Mouse (Mus musculus) liver, adult 2 months (tissue): ENCODE measurements around the gene Fblim1. TPM values are rescaled to one million over a fixed set of nuclear protein-coding genes. Genes with fewer than 3 reads are reported as not detected.

Experiments
- DNase-seq: peaks from one replicate; pipeline ENCODE4 v3.0.0-alpha.2; 2011; ENCODE audit warnings: low read depth, low spot score; ENCODE audit errors: extremely low read depth
- H3K27ac ChIP-seq: fragments of 200-500 bp; replicated peaks from 2 replicates; pipeline ENCODE4 v1.5.1; 2012; ENCODE audit warnings: low read depth, mild to moderate bottlenecking, control low read depth, inconsistent platforms, low read length; ENCODE audit not compliant: insufficient read depth
- H3K27me3 ChIP-seq: fragments of 200-500 bp; 2 replicates; pipeline ENCODE4 v1.6.1; 2012; ENCODE audit warnings: mild to moderate bottlenecking, moderate library complexity, low read length, inconsistent platforms; ENCODE audit not compliant: control insufficient read depth, insufficient read depth
- H3K36me3 ChIP-seq: fragments of 200-500 bp; 2 replicates; pipeline ENCODE4 v1.6.1; 2012; ENCODE audit warnings: low read length, inconsistent platforms; ENCODE audit not compliant: control insufficient read depth, insufficient read depth
- H3K4me1 ChIP-seq: fragments of 200-500 bp; 2 replicates; pipeline ENCODE4 v1.6.1; 2011; ENCODE audit warnings: low read length; ENCODE audit not compliant: control insufficient read depth, insufficient read depth
- H3K4me3 ChIP-seq: fragments of 200-500 bp; 2 replicates; pipeline ENCODE4 v1.5.1; 2011; ENCODE audit warnings: low read depth, mild to moderate bottlenecking, control low read depth, low read length, moderate library complexity; ENCODE audit not compliant: insufficient read depth
- H3K79me2 ChIP-seq: fragments of 200-500 bp; 2 replicates; pipeline ENCODE4 v1.6.1; 2012; ENCODE audit warnings: inconsistent platforms, mild to moderate bottlenecking, low read length, moderate library complexity; ENCODE audit not compliant: control insufficient read depth, insufficient read depth
- H3K9ac ChIP-seq: fragments of 200-500 bp; 2 replicates; pipeline ENCODE4 v1.6.1; 2012; ENCODE audit warnings: low read depth, mild to moderate bottlenecking, control low read depth, inconsistent platforms, low read length
- CTCF ChIP-seq: fragments of 200-500 bp; IDR thresholded peaks from 2 replicates; pipeline ENCODE4 v1.5.1; 2011; ENCODE audit warnings: low read depth, low read length, control low read depth
- POLR2A ChIP-seq: fragments of 200-500 bp; IDR thresholded peaks from 2 replicates; pipeline ENCODE4 v1.6.1; 2011; ENCODE audit warnings: low read length, control low read depth; ENCODE audit not compliant: insufficient read depth; ENCODE audit errors: extremely low read depth
- WGBS: fragments of 180-500 bp; shearing (Covaris S2); methylation state at CpG from one replicate; pipeline ENCODE4 v1.1.7; 2018; 5-methylcytosine and 5-hydroxymethylcytosine counted together
- polyA plus RNA-seq: library from polyadenylated mRNA; depleted of rRNA; stranded (reverse); fragments of >200 nt; gene quantifications from 2 replicates; pipeline ENCODE4 v1.2.3, GENCODE M21; 2012
- total RNA-seq: library from RNA; depleted of rRNA; stranded (reverse); fragments of >200 nt; gene quantifications from 2 replicates; pipeline ENCODE4 v1.2.3, GENCODE M21; 2014

The Fblim1 gene
- total and polyA plus RNA-seq, 2 experiments, result 0.37 to 0.86 TPM

- Histone ChIP-seq H3K4me3 (no peak overlapping the region), H3K4me1 (no peaks in the 10 kb centered on the region), H3K9ac (no peak overlapping the region), H3K27ac (no peak overlapping the region), H3K27me3 (no peaks in the 10 kb centered on the region), H3K79me2 (peaks cover 8% of the 10 kb centered on the region; the same call in 1 of the 2 replicates), H3K36me3 (no peaks in the 10 kb centered on the region)
- WGBS, result 92% methylated on average over 7 of the region's 7 CpGs
- DNase-seq, result no peak
- TF ChIP-seq POLR2A (no peak), CTCF (no peak)
Measured at GRCm38 (mm10) chr4:141541851-141542250, 64.0 kb downstream of the Fblim1 start.

GRCm38 (mm10) chr4:141540844-141541243, 65.1 kb downstream of the Fblim1 start:
- no peak for DNase-seq
- peaks cover 10% of the 10 kb centered on the region; the same call in 1 of the 2 replicates for H3K79me2 ChIP-seq
- WGBS, result 51% methylated on average over 3 of the region's 3 CpGs
- no peaks in the 10 kb centered on the region for H3K4me1 ChIP-seq
- no peaks in the 10 kb centered on the region for H3K36me3 ChIP-seq
- no peak overlapping the region for H3K4me3 ChIP-seq
- H3K9ac ChIP-seq, result no peak overlapping the region
- H3K27ac ChIP-seq, result no peak overlapping the region
- no peak for TF ChIP-seq POLR2A
- TF ChIP-seq CTCF, result no peak
- no peaks in the 10 kb centered on the region for H3K27me3 ChIP-seq

- no peaks in the 10 kb centered on the region for H3K36me3 ChIP-seq
- peak overlapping the region; percentile 43; the same call in 1 of the 2 replicates for H3K9ac ChIP-seq
- H3K4me3 ChIP-seq, result peak overlapping the region; percentile 40; the same call in 1 of the 2 replicates
- H3K4me1 ChIP-seq, result peaks cover 5% of the 10 kb centered on the region; the same call in 1 of the 2 replicates
- H3K27ac ChIP-seq, result peak overlapping the region; percentile 68
- peaks cover 13% of the 10 kb centered on the region; the same call in 1 of the 2 replicates for H3K79me2 ChIP-seq
- H3K27me3 ChIP-seq, result no peaks in the 10 kb centered on the region
- TF ChIP-seq POLR2A (no peak), CTCF (no peak)
- no peak for DNase-seq
- WGBS, result 23% methylated on average over 12 of the region's 12 CpGs
Measured at GRCm38 (mm10) chr4:141539213-141539767, 66.6 kb downstream of the Fblim1 start.

GRCm38 (mm10) chr4:141538408-141539212, 67.3 kb downstream of the Fblim1 start, which contains the start of gene Spen:
Gene Spen (minus strand): TSS chr4:141538597.
- under 1% methylated on average over 84 of the region's 88 CpGs for WGBS

GRCm38 (mm10) chr4:141537706-141538407, 68.0 kb downstream of the Fblim1 start:
- peaks cover 27% of the 10 kb centered on the region; the same call in 1 of the 2 replicates for H3K79me2 ChIP-seq
- WGBS, result under 1% methylated on average over 101 of the region's 101 CpGs
- H3K4me1 ChIP-seq, result peaks cover 5% of the 10 kb centered on the region; the same call in 1 of the 2 replicates
- TF ChIP-seq POLR2A (no peak), CTCF (no peak)
- DNase-seq, result no peak
- peak overlapping the region; percentile 78 for H3K4me3 ChIP-seq
- peak overlapping the region; percentile 93 for H3K9ac ChIP-seq
- no peaks in the 10 kb centered on the region for H3K27me3 ChIP-seq
- H3K36me3 ChIP-seq, result no peaks in the 10 kb centered on the region
- peak overlapping the region; percentile 80 for H3K27ac ChIP-seq

More at GRCm38 (mm10) chr4:141538408-141539212, 67.3 kb downstream of the Fblim1 start, which contains the start of gene Spen:
- peak; percentile 52; the same call in 1 of the 2 replicates for TF ChIP-seq POLR2A
- no peak for TF ChIP-seq CTCF
- H3K79me2 ChIP-seq, result peaks cover 20% of the 10 kb centered on the region; the same call in 1 of the 2 replicates
- DNase-seq, result peak; percentile 96
- H3K4me3 ChIP-seq, result peak within 1 kb of the TSS; percentile 78
- H3K27ac ChIP-seq, result peak within 1 kb of the TSS; percentile 80
- no peaks in the 10 kb centered on the region for H3K27me3 ChIP-seq
- no peaks in the 10 kb centered on the region for H3K36me3 ChIP-seq
- peak within 1 kb of the TSS; percentile 93 for H3K9ac ChIP-seq
- H3K4me1 ChIP-seq, result peaks cover 5% of the 10 kb centered on the region; the same call in 1 of the 2 replicates
